Mouse (Mus musculus) brain, embryonic 14.5 days (tissue): Measurements from ENCODE around the gene Bmpr1b.

ENCODE experiments used
- CTCF ChIP-seq: fragments of 200-500 bp; IDR thresholded peaks from 2 replicates; pipeline ENCODE4 v1.5.1; 2012; ENCODE audit warnings: inconsistent platforms, mild to moderate bottlenecking, moderate library complexity, borderline replicate concordance; ENCODE audit not compliant: insufficient read depth, insufficient read length; ENCODE audit errors: extremely low read depth
- POLR2A ChIP-seq: fragments of 200-500 bp; IDR thresholded peaks from 2 replicates; pipeline ENCODE4 v1.6.1; 2012; ENCODE audit warnings: mild to moderate bottlenecking, inconsistent platforms, borderline replicate concordance; ENCODE audit not compliant: poor library complexity, insufficient read depth, insufficient read length, severe bottlenecking; ENCODE audit errors: extremely low read depth

DNA sequence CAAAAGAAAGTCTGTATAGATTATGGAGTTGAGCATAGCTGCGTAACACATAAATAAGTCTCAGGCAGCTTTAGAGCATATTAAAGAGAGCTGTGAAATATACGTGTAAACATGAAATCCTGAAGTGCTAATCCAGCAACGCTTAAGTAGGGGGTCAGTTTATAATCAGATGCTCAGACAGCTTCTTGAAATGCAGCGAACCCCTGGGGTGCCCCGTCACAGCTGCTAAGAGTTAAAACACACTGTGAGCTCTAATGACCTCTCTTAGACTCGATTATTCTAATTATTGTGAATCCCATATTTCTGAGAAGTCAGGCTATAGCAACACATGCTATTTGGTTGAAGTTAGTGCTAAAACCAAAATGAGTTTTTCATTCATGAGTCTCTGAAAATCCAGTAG is 45.0 kb downstream of the Bmpr1b start:
- TF ChIP-seq POLR2A = no peak
- TF ChIP-seq CTCF = no peak
